ENCODE assay signal across 8 mouse cellular contexts in the genomic region with DNA sequence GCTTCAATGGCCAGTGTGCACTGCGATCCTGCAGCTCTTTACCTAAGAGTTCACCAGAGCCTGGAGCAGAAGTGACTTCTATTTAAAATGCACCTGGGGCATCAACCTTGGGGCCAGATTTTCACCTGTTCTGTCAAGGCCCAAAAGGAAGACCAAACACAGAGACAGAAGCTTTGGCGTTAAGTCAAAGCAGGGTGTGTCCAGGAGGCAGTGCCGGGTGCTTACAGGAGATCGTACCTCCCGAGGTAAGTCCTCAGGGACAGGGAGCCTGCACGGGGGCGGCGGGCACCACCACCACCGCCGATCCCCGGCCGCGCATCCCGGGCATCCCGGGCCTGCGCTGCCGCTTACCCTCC. TPM values are rescaled to one million over a fixed set of nuclear protein-coding genes. Genes with fewer than 3 reads are reported as not detected.
DNase-seq lines count a peak whose midpoint lies in the region; ATAC-seq and TF ChIP-seq lines count a peak whose summit lies in the region.

No protein-coding gene starts in this region.

- H3K4me2 ChIP-seq in kidney, embryonic 15.5 days: peak overlapping the region; percentile 81

- H3K4me3 ChIP-seq in kidney, embryonic 15.5 days (replicated peaks): peak overlapping the region; percentile 66
- H3K4me3 ChIP-seq in bone marrow macrophage, adult 2 months (ENCODE audit: insufficient read depth, low read length): peak overlapping the region; percentile 67
- peak overlapping the region; percentile 74 for H3K4me3 ChIP-seq in hindbrain, embryonic 10.5 days

- ATAC-seq in kidney, embryonic 15.5 days (replicated peaks; ENCODE audit: low FRiP score): peak; percentile 0; the same call in 1 of the 2 replicates
- 0 out of 2 replicates have a peak, but pooled peaks have one; percentile 2 for ATAC-seq in megakaryocyte-erythroid progenitor cell, adult 5-6 weeks (replicated peaks; ENCODE audit: low FRiP score, low TSS enrichment, poor library complexity, severe bottlenecking)

- no peak for TF ChIP-seq POLR2A in bone marrow macrophage, adult 2 months (IDR thresholded peaks at IDR 0.05; ENCODE audit: borderline replicate concordance, low read depth, low read length)

- H3K27me3 ChIP-seq in kidney, embryonic 15.5 days: no peaks in the 10 kb centered on the region
- H3K27me3 ChIP-seq in hindbrain, embryonic 10.5 days (ENCODE audit: insufficient read depth, poor library complexity, severe bottlenecking): no peaks in the 10 kb centered on the region

- H3K27ac ChIP-seq in kidney, embryonic 15.5 days: peak overlapping the region; percentile 96
- H3K27ac ChIP-seq in bone marrow macrophage, adult 2 months (ENCODE audit: insufficient read depth, low read depth, low read length): no peak overlapping the region
- peak overlapping the region; percentile 96 for H3K27ac ChIP-seq in hindbrain, embryonic 10.5 days

- H3K4me1 ChIP-seq in kidney, embryonic 15.5 days: peaks cover 21% of the 10 kb centered on the region
- H3K4me1 ChIP-seq in bone marrow macrophage, adult 2 months (ENCODE audit: control insufficient read depth, insufficient read depth, low read length): peaks cover 9% of the 10 kb centered on the region; the same call in 1 of the 2 replicates
- H3K4me1 ChIP-seq in hindbrain, embryonic 10.5 days (replicated peaks): peaks cover 27% of the 10 kb centered on the region

- WGBS in kidney, embryonic 15.5 days: 1% methylated on average over 17 of the region's 17 CpGs
- under 1% methylated on average over 17 of the region's 17 CpGs for WGBS in hindbrain, embryonic 10.5 days

- no peak for DNase-seq in kidney, postnatal 25 days
- no peak for DNase-seq in hindbrain, embryonic 10.5 days (ENCODE audit: low spot score)
- DNase-seq in layer of hippocampus, postnatal 25 days (ENCODE audit: extremely low spot score in 1 of 2, low spot score in 1 of 2): no peak
- no peak for DNase-seq in adrenal gland, postnatal 36 days
- DNase-seq in Muller cell, postnatal 12 days (ENCODE audit: inconsistent ontology term): no peak

- 0 out of 2 replicates have a peak, but pooled peaks cover 4% of the 10 kb centered on the region for H3K36me3 ChIP-seq in kidney, embryonic 15.5 days
- H3K36me3 ChIP-seq in hindbrain, embryonic 10.5 days: peaks cover 8% of the 10 kb centered on the region

- no peaks in the 10 kb centered on the region for H3K9me3 ChIP-seq in kidney, embryonic 15.5 days (replicated peaks)
- H3K9me3 ChIP-seq in hindbrain, embryonic 10.5 days: no peaks in the 10 kb centered on the region

- peak overlapping the region; percentile 70 for H3K9ac ChIP-seq in kidney, embryonic 15.5 days

- no peak for TF ChIP-seq CTCF in bone marrow macrophage, adult 2 months (IDR thresholded peaks at IDR 0.05; ENCODE audit: low read depth, low read length)

RNA-seq across cellular contexts. Expression of a gene that starts 0.5 kb away (rescaled TPM):
- polyA plus RNA-seq in kidney, embryonic 15.5 days (2015; fragmentation: Nextera tagmentation; extraction: Ambion mirVana): 56.4 and 56.7 TPM in 2 replicates
- 28.0 and 28.4 TPM in 2 replicates for polyA plus RNA-seq in bone marrow macrophage, adult 2 months (2012; ENCODE audit: insufficient read depth, insufficient read length, missing spikeins)
- 56.0 and 60.8 TPM in 2 replicates for polyA plus RNA-seq in hindbrain, embryonic 10.5 days (2016; fragmentation: Nextera tagmentation; extraction: Ambion mirVana)
- 93.2 and 102 TPM in 2 replicates for total RNA-seq in megakaryocyte-erythroid progenitor cell, adult 5-6 weeks (2014; fragmentation: Nextera tagmentation)
- total RNA-seq in megakaryocyte-erythroid progenitor cell, adult 5-6 weeks (2017): 109 and 114 TPM in 2 replicates
- total RNA-seq in layer of hippocampus, postnatal 25 days (2021): 10 to 100 TPM; 74.9 to 77.4 TPM
- 10 to 100 TPM; 35.6 to 37.3 TPM for total RNA-seq in adrenal gland, postnatal 36 days (2021)

RNA-seq across cellular contexts. Expression of a gene that starts 47.2 kb away (rescaled TPM):
- 3.8 and 5.2 TPM in 2 replicates for polyA plus RNA-seq in kidney, embryonic 15.5 days (2015; fragmentation: Nextera tagmentation; extraction: Ambion mirVana)
- polyA plus RNA-seq in bone marrow macrophage, adult 2 months (2012; ENCODE audit: insufficient read depth, insufficient read length, missing spikeins): 97.9 and 112 TPM in 2 replicates
- 2.0 and 2.3 TPM in 2 replicates for polyA plus RNA-seq in hindbrain, embryonic 10.5 days (2016; fragmentation: Nextera tagmentation; extraction: Ambion mirVana)
- total RNA-seq in megakaryocyte-erythroid progenitor cell, adult 5-6 weeks (2014; fragmentation: Nextera tagmentation): 34.5 and 36.0 TPM in 2 replicates
- 32.1 and 34.1 TPM in 2 replicates for total RNA-seq in megakaryocyte-erythroid progenitor cell, adult 5-6 weeks (2017)
- total RNA-seq in layer of hippocampus, postnatal 25 days (2021): 1 to 10 TPM; 6.3 to 6.5 TPM
- total RNA-seq in adrenal gland, postnatal 36 days (2021): 1 to 10 TPM; 4.4 to 4.9 TPM

RNA-seq across cellular contexts. Expression of a gene that starts 56.4 kb away (rescaled TPM):
- 1.2 and 2.4 TPM in 2 replicates for polyA plus RNA-seq in kidney, embryonic 15.5 days (2015; fragmentation: Nextera tagmentation; extraction: Ambion mirVana)
- 29.9 and 35.4 TPM in 2 replicates for polyA plus RNA-seq in bone marrow macrophage, adult 2 months (2012; ENCODE audit: insufficient read depth, insufficient read length, missing spikeins)
- 1.1 and 1.4 TPM in 2 replicates for polyA plus RNA-seq in hindbrain, embryonic 10.5 days (2016; fragmentation: Nextera tagmentation; extraction: Ambion mirVana)
- total RNA-seq in megakaryocyte-erythroid progenitor cell, adult 5-6 weeks (2014; fragmentation: Nextera tagmentation): 2.5 and 5.7 TPM in 2 replicates
- 3.7 and 6.8 TPM in 2 replicates for total RNA-seq in megakaryocyte-erythroid progenitor cell, adult 5-6 weeks (2017)
- 1 to 10 TPM; 6.7 to 9.6 TPM for total RNA-seq in layer of hippocampus, postnatal 25 days (2021)
- total RNA-seq in adrenal gland, postnatal 36 days (2021): 10 to 100 TPM in 1 of 2 experiments, 1 to 10 TPM in 1; 9.4 to 12.7 TPM

RNA-seq across cellular contexts. Expression of a gene that starts 59.3 kb away (rescaled TPM):
- polyA plus RNA-seq in kidney, embryonic 15.5 days (2015; fragmentation: Nextera tagmentation; extraction: Ambion mirVana): 6.4 and 6.6 TPM in 2 replicates
- polyA plus RNA-seq in bone marrow macrophage, adult 2 months (2012; ENCODE audit: insufficient read depth, insufficient read length, missing spikeins): 23.7 and 25.2 TPM in 2 replicates
- 4.6 and 7.1 TPM in 2 replicates for polyA plus RNA-seq in hindbrain, embryonic 10.5 days (2016; fragmentation: Nextera tagmentation; extraction: Ambion mirVana)
- total RNA-seq in megakaryocyte-erythroid progenitor cell, adult 5-6 weeks (2014; fragmentation: Nextera tagmentation): 54.3 and 72.8 TPM in 2 replicates
- total RNA-seq in megakaryocyte-erythroid progenitor cell, adult 5-6 weeks (2017): 52.8 and 54.1 TPM in 2 replicates
- 1 to 10 TPM; 3.1 TPM for total RNA-seq in layer of hippocampus, postnatal 25 days (2021)
- 1 to 10 TPM; 5.1 to 5.6 TPM for total RNA-seq in adrenal gland, postnatal 36 days (2021)

Comparison
In these comparisons a context has a peak if more than half of its experiments do, and no peak if none do; other contexts are left out.
1. RNA of a gene that starts 47.2 kb away (total RNA-seq): 32.1 to 36.0 TPM in megakaryocyte-erythroid progenitor cell, adult 5-6 weeks; 6.3 to 6.5 TPM in layer of hippocampus, postnatal 25 days and 4.4 to 4.9 TPM in adrenal gland, postnatal 36 days; every median in the first group is over 4 times any median in the second.
2. Peak in every context shown above with its lines, with median percentiles within 50 percentile points of each other: H3K4me3 ChIP-seq.